ENCODE assay signal across 23 mouse cellular contexts in genomic region chr17:53061733-53062132, GRCm38 (mm10).
A peak's percentile ranks its signal among the peaks of the same experiment; 100 is the strongest.
DNase-seq lines count a peak whose midpoint lies in the region; ATAC-seq and TF ChIP-seq lines count a peak whose summit lies in the region.
"Had no signal": no experiment of that assay in that cellular context is flagged by ENCODE, and none has a peak within 500 bp of the region (broad histone marks: within the 10 kb centered on the region; RNA-seq: fewer than 3 reads in every experiment).

No protein-coding gene starts in this region.

- WGBS in forebrain, postnatal 0 days: 56% methylated on average over 3 of the region's 3 CpGs
- 71% methylated on average over 3 of the region's 3 CpGs for WGBS in forebrain, embryonic 12.5 days
- 74% methylated on average over 3 of the region's 3 CpGs for WGBS in midbrain, embryonic 14.5 days
- WGBS in midbrain, embryonic 11.5 days: 82% methylated on average over 3 of the region's 3 CpGs
- WGBS in midbrain, postnatal 0 days: 60% methylated on average over 3 of the region's 3 CpGs
- 73% methylated on average over 3 of the region's 3 CpGs for WGBS in midbrain, embryonic 13.5 days

- no peaks in the 10 kb centered on the region for H3K9me3 ChIP-seq in forebrain, postnatal 0 days (ENCODE audit: low read length)
- no peaks in the 10 kb centered on the region for H3K9me3 ChIP-seq in forebrain, embryonic 12.5 days
- no peaks in the 10 kb centered on the region for H3K9me3 ChIP-seq in midbrain, embryonic 14.5 days (ENCODE audit: control insufficient read depth, low read length)
- H3K9me3 ChIP-seq in midbrain, embryonic 11.5 days (ENCODE audit: control insufficient read depth, low read length): no peaks in the 10 kb centered on the region
- no peaks in the 10 kb centered on the region for H3K9me3 ChIP-seq in midbrain, postnatal 0 days (ENCODE audit: low read length)
- H3K9me3 ChIP-seq in midbrain, embryonic 13.5 days: no peaks in the 10 kb centered on the region
- H3K9me3 ChIP-seq: embryonic facial prominence, embryonic 13.5 days; embryonic facial prominence, embryonic 15.5 days; forebrain, embryonic 10.5 days; forebrain, embryonic 13.5 days had no signal

- no peak overlapping the region for H3K9ac ChIP-seq in forebrain, postnatal 0 days
- no peak overlapping the region for H3K9ac ChIP-seq in forebrain, embryonic 12.5 days
- H3K9ac ChIP-seq in midbrain, embryonic 14.5 days (replicated peaks; ENCODE audit: low read length): no peak overlapping the region
- no peak overlapping the region for H3K9ac ChIP-seq in midbrain, embryonic 11.5 days (ENCODE audit: low read length)
- H3K9ac ChIP-seq in midbrain, postnatal 0 days (replicated peaks; ENCODE audit: low read length, poor library complexity, severe bottlenecking): no peak overlapping the region
- H3K9ac ChIP-seq in midbrain, embryonic 13.5 days (replicated peaks): no peak overlapping the region
- H3K9ac ChIP-seq: embryonic facial prominence, embryonic 13.5 days; embryonic facial prominence, embryonic 15.5 days; forebrain, embryonic 13.5 days had no signal

- peak; percentile 16 for DNase-seq in forebrain, postnatal 0 days
- DNase-seq in midbrain, embryonic 14.5 days: peak; percentile 21
- DNase-seq in midbrain, embryonic 11.5 days (ENCODE audit: low spot score, missing footprints): no peak
- DNase-seq in midbrain, postnatal 0 days (ENCODE audit: low spot score): peak; percentile 33
- peak; percentile 8 for DNase-seq in brain, embryonic 14.5 days (ENCODE audit: low read depth)
- no peak for DNase-seq in spleen, postnatal 4 days (ENCODE audit: low spot score in 2 of 2)
- DNase-seq: adrenal gland, adult 2 months; adrenal gland, postnatal 10 days; adrenal gland, postnatal 25 days; cerebellum, adult 11 months; cerebellum, adult 18-20 months; cerebellum, adult 8-10 months; cerebellum, adult 9-11 months; cerebellum, postnatal 14 days; cerebellum, postnatal 36 days; embryo, embryonic 11 days had no signal

- no peak for TF ChIP-seq CTCF in forebrain, postnatal 0 days (IDR thresholded peaks at IDR 0.05; ENCODE audit: low read depth)
- no peak for TF ChIP-seq CTCF in midbrain, postnatal 0 days (IDR thresholded peaks at IDR 0.05)
- no peak for TF ChIP-seq CTCF in brain, embryonic 14.5 days (IDR thresholded peaks at IDR 0.05; ENCODE audit: borderline replicate concordance, extremely low read depth, insufficient read depth, insufficient read length)

- H3K27ac ChIP-seq in forebrain, postnatal 0 days (ENCODE audit: low read depth, low read length): no peak overlapping the region
- H3K27ac ChIP-seq in forebrain, embryonic 12.5 days: no peak overlapping the region
- no peak overlapping the region for H3K27ac ChIP-seq in midbrain, embryonic 14.5 days (replicated peaks; ENCODE audit: low read depth, low read length)
- H3K27ac ChIP-seq in midbrain, embryonic 11.5 days (ENCODE audit: low read depth, low read length): no peak overlapping the region
- H3K27ac ChIP-seq in midbrain, postnatal 0 days (ENCODE audit: low read depth, low read length): no peak overlapping the region
- H3K27ac ChIP-seq in midbrain, embryonic 13.5 days: no peak overlapping the region
- H3K27ac ChIP-seq: embryonic facial prominence, embryonic 13.5 days; embryonic facial prominence, embryonic 15.5 days; forebrain, embryonic 10.5 days; forebrain, embryonic 13.5 days had no signal

- no peaks in the 10 kb centered on the region for H3K36me3 ChIP-seq in forebrain, postnatal 0 days (ENCODE audit: insufficient read depth)
- no peaks in the 10 kb centered on the region for H3K36me3 ChIP-seq in forebrain, embryonic 12.5 days (replicated peaks)
- no peaks in the 10 kb centered on the region for H3K36me3 ChIP-seq in midbrain, embryonic 14.5 days (ENCODE audit: control insufficient read depth, insufficient read depth, low read length)
- no peaks in the 10 kb centered on the region for H3K36me3 ChIP-seq in midbrain, embryonic 11.5 days (ENCODE audit: control insufficient read depth, insufficient read depth, low read length)
- H3K36me3 ChIP-seq in midbrain, postnatal 0 days (ENCODE audit: insufficient read depth, low read length): no peaks in the 10 kb centered on the region
- no peaks in the 10 kb centered on the region for H3K36me3 ChIP-seq in midbrain, embryonic 13.5 days
- H3K36me3 ChIP-seq: embryonic facial prominence, embryonic 13.5 days; embryonic facial prominence, embryonic 15.5 days; forebrain, embryonic 10.5 days had no signal

- peak; percentile 66 for ATAC-seq in forebrain, postnatal 0 days
- ATAC-seq in forebrain, embryonic 12.5 days (ENCODE audit: low FRiP score): no peak
- ATAC-seq in midbrain, embryonic 14.5 days (ENCODE audit: low FRiP score, low TSS enrichment): no peak
- ATAC-seq in midbrain, embryonic 11.5 days (ENCODE audit: low FRiP score): no peak
- ATAC-seq in midbrain, postnatal 0 days (ENCODE audit: low FRiP score): no peak
- no peak for ATAC-seq in midbrain, embryonic 13.5 days
- ATAC-seq: forebrain, embryonic 13.5 days had no signal

- TF ChIP-seq POLR2A in brain, embryonic 14.5 days (IDR thresholded peaks at IDR 0.05; ENCODE audit: borderline replicate concordance, extremely low read depth, insufficient read depth, insufficient read length, poor library complexity, severe bottlenecking): no peak

- H3K4me3 ChIP-seq in forebrain, postnatal 0 days (ENCODE audit: low read depth, low read length): no peak overlapping the region
- H3K4me3 ChIP-seq in forebrain, embryonic 12.5 days (replicated peaks): no peak overlapping the region
- H3K4me3 ChIP-seq in midbrain, embryonic 14.5 days (replicated peaks; ENCODE audit: low read depth, low read length): no peak overlapping the region
- no peak overlapping the region for H3K4me3 ChIP-seq in midbrain, embryonic 11.5 days (ENCODE audit: low read depth, low read length)
- H3K4me3 ChIP-seq in midbrain, postnatal 0 days (ENCODE audit: low read depth, low read length): no peak overlapping the region
- H3K4me3 ChIP-seq in midbrain, embryonic 13.5 days (replicated peaks): no peak overlapping the region
- H3K4me3 ChIP-seq: embryonic facial prominence, embryonic 13.5 days; embryonic facial prominence, embryonic 15.5 days; erythroblast, embryonic 14.5 days; forebrain, embryonic 10.5 days; forebrain, embryonic 13.5 days had no signal

- no peaks in the 10 kb centered on the region for H3K27me3 ChIP-seq in forebrain, postnatal 0 days (ENCODE audit: insufficient read depth, low read length)
- H3K27me3 ChIP-seq in forebrain, embryonic 12.5 days: no peaks in the 10 kb centered on the region
- H3K27me3 ChIP-seq in midbrain, embryonic 14.5 days (ENCODE audit: control insufficient read depth, insufficient read depth, low read length): no peaks in the 10 kb centered on the region
- H3K27me3 ChIP-seq in midbrain, embryonic 11.5 days (ENCODE audit: control insufficient read depth, insufficient read depth, low read length): no peaks in the 10 kb centered on the region
- H3K27me3 ChIP-seq in midbrain, postnatal 0 days (ENCODE audit: insufficient read depth, low read length): no peaks in the 10 kb centered on the region
- no peaks in the 10 kb centered on the region for H3K27me3 ChIP-seq in midbrain, embryonic 13.5 days
- H3K27me3 ChIP-seq: embryonic facial prominence, embryonic 13.5 days; embryonic facial prominence, embryonic 15.5 days; forebrain, embryonic 13.5 days had no signal

- no peak overlapping the region for H3K4me2 ChIP-seq in forebrain, postnatal 0 days (ENCODE audit: low read depth)
- no peak overlapping the region for H3K4me2 ChIP-seq in forebrain, embryonic 12.5 days
- H3K4me2 ChIP-seq in midbrain, embryonic 14.5 days (ENCODE audit: low read length): no peak overlapping the region
- H3K4me2 ChIP-seq in midbrain, embryonic 11.5 days: no peak overlapping the region
- no peak overlapping the region for H3K4me2 ChIP-seq in midbrain, postnatal 0 days (ENCODE audit: low read depth, low read length, poor library complexity, severe bottlenecking)
- no peak overlapping the region for H3K4me2 ChIP-seq in midbrain, embryonic 13.5 days (replicated peaks)
- H3K4me2 ChIP-seq: embryonic facial prominence, embryonic 13.5 days; embryonic facial prominence, embryonic 15.5 days; forebrain, embryonic 13.5 days had no signal

- H3K4me1 ChIP-seq in forebrain, postnatal 0 days (ENCODE audit: insufficient read depth): no peaks in the 10 kb centered on the region
- no peaks in the 10 kb centered on the region for H3K4me1 ChIP-seq in forebrain, embryonic 12.5 days
- no peaks in the 10 kb centered on the region for H3K4me1 ChIP-seq in midbrain, embryonic 14.5 days (ENCODE audit: control insufficient read depth, insufficient read depth, low read length)
- no peaks in the 10 kb centered on the region for H3K4me1 ChIP-seq in midbrain, embryonic 11.5 days (ENCODE audit: control insufficient read depth, insufficient read depth, low read length)
- H3K4me1 ChIP-seq in midbrain, postnatal 0 days (ENCODE audit: insufficient read depth, low read length): no peaks in the 10 kb centered on the region
- H3K4me1 ChIP-seq in midbrain, embryonic 13.5 days (replicated peaks): no peaks in the 10 kb centered on the region
- H3K4me1 ChIP-seq: embryonic facial prominence, embryonic 13.5 days; embryonic facial prominence, embryonic 15.5 days; forebrain, embryonic 10.5 days; forebrain, embryonic 13.5 days had no signal

Comparison
In these comparisons a context has a peak if more than half of its experiments do, and no peak if none do; other contexts are left out.
1. DNase-seq: peak in forebrain, postnatal 0 days (single experiment), midbrain, embryonic 14.5 days (single experiment), midbrain, postnatal 0 days (single experiment) and brain, embryonic 14.5 days (single experiment); none in midbrain, embryonic 11.5 days (single experiment) and spleen, postnatal 4 days (0 of 2).